Mouse (Mus musculus) myocyte (in vitro differentiated cells): ENCODE measurements around the gene Hist1h2bf. TPM values are rescaled to one million over a fixed set of nuclear protein-coding genes. Genes with fewer than 3 reads are reported as not detected.
"Not testable (repeated sequence)": the region's sequence is repeated elsewhere in the genome, so short reads cannot be mapped to it uniquely, and the experiment has no call there.

Experiments
- H3K27me3 ChIP-seq: one replicate; pipeline ENCODE4 v1.6.1; 2011; ENCODE audit not compliant: control insufficient read depth, insufficient read depth, insufficient read length
- H3K36me3 ChIP-seq: one replicate; pipeline ENCODE4 v1.6.1; 2011; ENCODE audit not compliant: control insufficient read depth, insufficient read depth
- H3K4me2 ChIP-seq: one replicate; pipeline ENCODE4 v1.6.1; 2011; ENCODE audit warnings: low read depth, control low read depth
- H3K4me3 ChIP-seq: one replicate; pipeline ENCODE4 v1.5.1; 2011; ENCODE audit warnings: mild to moderate bottlenecking, control low read depth, moderate library complexity
- H3K79me2 ChIP-seq: one replicate; pipeline ENCODE4 v1.6.1; 2011; ENCODE audit not compliant: control insufficient read depth, insufficient read depth
- H3ac ChIP-seq: one replicate; pipeline ENCODE4 v1.6.1; 2011; ENCODE audit not compliant: control insufficient read depth, insufficient read length
- CEBPB ChIP-seq: IDR thresholded peaks from 2 replicates; pipeline ENCODE4 v1.6.1; 2011; ENCODE audit warnings: mild to moderate bottlenecking, moderate library complexity; ENCODE audit not compliant: poor library complexity, insufficient read depth, severe bottlenecking
- E2F4 ChIP-seq: IDR thresholded peaks from one replicate; pipeline ENCODE4 v1.6.1; 2011; ENCODE audit warnings: mild to moderate bottlenecking, control low read depth, moderate library complexity; ENCODE audit not compliant: insufficient read depth
- MAX ChIP-seq: IDR thresholded peaks from one replicate; pipeline ENCODE4 v1.6.1; 2011; ENCODE audit warnings: low read depth, mild to moderate bottlenecking, control low read depth
- MYOD1 ChIP-seq, 3 experiments: IDR thresholded peaks; one replicate each; pipeline ENCODE4 v1.6.1; 2011; ENCODE audit warnings: control low read depth in 2 of 3, low read depth in 2 of 3, mild to moderate bottlenecking in 2 of 3, moderate library complexity in 1 of 3; ENCODE audit not compliant: insufficient read length in 2 of 3, control insufficient read depth in 1 of 3
- MYOG ChIP-seq, 3 experiments: IDR thresholded peaks; one replicate each; pipeline ENCODE4 v1.6.1; 2011; ENCODE audit warnings: control low read depth in 2 of 3, low read depth in 2 of 3, mild to moderate bottlenecking in 2 of 3; ENCODE audit not compliant: insufficient read length in 2 of 3, control insufficient read depth in 1 of 3, insufficient read depth in 1 of 3
- POLR2A ChIP-seq: IDR thresholded peaks from one replicate; pipeline ENCODE4 v1.6.1; 2011; ENCODE audit warnings: low read depth, mild to moderate bottlenecking, control low read depth, moderate library complexity; ENCODE audit not compliant: insufficient read length
- POLR2AphosphoS2 ChIP-seq: IDR thresholded peaks from one replicate; pipeline ENCODE4 v1.6.1; 2011; ENCODE audit warnings: low read depth, control low read depth; ENCODE audit not compliant: insufficient read length
- REST ChIP-seq: IDR thresholded peaks from one replicate; pipeline ENCODE4 v1.6.1; 2011; ENCODE audit warnings: mild to moderate bottlenecking, control low read depth, moderate library complexity; ENCODE audit not compliant: insufficient read depth, insufficient read length
- SRF ChIP-seq: IDR thresholded peaks from one replicate; pipeline ENCODE4 v1.6.1; 2011; ENCODE audit warnings: low read depth; ENCODE audit not compliant: control insufficient read depth, insufficient read length
- TCF12 ChIP-seq: IDR thresholded peaks from one replicate; pipeline ENCODE4 v1.6.1; 2011; ENCODE audit warnings: mild to moderate bottlenecking, control low read depth; ENCODE audit not compliant: poor library complexity, insufficient read depth, severe bottlenecking
- TCF3 ChIP-seq: IDR thresholded peaks from one replicate; pipeline ENCODE4 v1.6.1; 2011; ENCODE audit warnings: low read depth, control low read depth; ENCODE audit not compliant: insufficient read length
- USF1 ChIP-seq: IDR thresholded peaks from one replicate; pipeline ENCODE4 v1.6.1; 2011; ENCODE audit warnings: low read depth, mild to moderate bottlenecking, control low read depth, moderate library complexity
- polyA plus RNA-seq: library from polyadenylated mRNA; unstranded; fragments of >200 nt; fragmentation: generic; extraction: Trizol; gene quantifications from one replicate; pipeline ENCODE4 v1.2.1, GENCODE M21; 2012; ENCODE audit warnings: missing spikeins

The Hist1h2bf gene
- polyA plus RNA-seq, 1 experiment = 2.1 TPM

- H3K79me2 ChIP-seq, H3K36me3 ChIP-seq, H3ac ChIP-seq, H3K27me3 ChIP-seq: not testable (repeated sequence)
- TF ChIP-seq POLR2AphosphoS2 (peak; percentile 99), SRF (peak; percentile 41), E2F4 (peak; percentile 86), POLR2A (peak; percentile 92)
- Histone ChIP-seq H3K4me2 (peak within 1 kb of the TSS; percentile 62), H3K4me3 (peak within 1 kb of the TSS; percentile 17)
Measured at GRCm38 (mm10) chr13:23551146-23551834, 22.7 kb downstream of the Hist1h2bf start, which contains the start of gene Hist1h4f. Gene Hist1h4f, minus strand, starts transcription at chr13:23551648.

DNA sequence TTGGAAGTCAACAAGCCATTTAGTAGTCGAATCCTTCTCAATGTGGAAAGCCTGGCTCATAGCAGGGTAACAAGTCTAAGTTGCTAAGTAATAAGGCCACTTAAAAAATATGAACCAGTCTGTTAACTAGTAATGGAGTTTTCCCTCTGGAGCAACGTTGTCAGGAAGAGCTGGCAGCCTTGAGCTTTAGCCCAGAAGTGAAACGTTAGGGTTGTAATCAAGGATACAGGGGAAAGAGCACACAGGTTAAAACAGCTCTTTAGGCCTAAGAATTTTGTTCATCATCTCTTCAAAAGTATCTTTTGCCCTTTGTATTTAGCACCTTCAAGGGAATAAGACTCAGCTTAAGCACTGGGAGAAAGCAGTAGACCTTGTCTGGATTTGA lies 23.2 kb downstream of the Hist1h2bf start:
- H3ac ChIP-seq = no peak overlapping the region
- TF ChIP-seq POLR2A (no peak), MAX (no peak), E2F4 (no peak), POLR2AphosphoS2 (peak; percentile 47), USF1 (no peak), REST (no peak)
- H3K4me3 ChIP-seq = peak overlapping the region; percentile 17
- H3K4me2 ChIP-seq = peak overlapping the region; percentile 62
- H3K36me3 ChIP-seq = no peaks in the 10 kb centered on the region
- H3K27me3 ChIP-seq = no peaks in the 10 kb centered on the region
- no peaks in the 10 kb centered on the region for H3K79me2 ChIP-seq

- Histone ChIP-seq H3K27me3 (no peaks in the 10 kb centered on the region), H3K4me3 (no peak overlapping the region), H3ac (no peak overlapping the region), H3K79me2 (peaks cover 4% of the 10 kb centered on the region), H3K4me2 (no peak overlapping the region), H3K36me3 (no peaks in the 10 kb centered on the region)
- TF ChIP-seq MAX = no peak
- TF ChIP-seq USF1 = no peak
- no peak for TF ChIP-seq POLR2A
- TF ChIP-seq CEBPB = no peak
- TF ChIP-seq TCF3 = no peak
- TF ChIP-seq REST = no peak
- no peak for TF ChIP-seq POLR2AphosphoS2
- TF ChIP-seq E2F4 = no peak
- no peak for TF ChIP-seq MYOD1 (IDR thresholded peaks at IDR 0.05; ENCODE audit: control insufficient read depth in 1 of 3, insufficient read length in 2 of 3, low read depth in 2 of 3)
- no peak for TF ChIP-seq TCF12
- no peak for TF ChIP-seq MYOG (IDR thresholded peaks at IDR 0.05; ENCODE audit: control insufficient read depth in 1 of 3, insufficient read depth in 1 of 3, insufficient read length in 2 of 3, low read depth in 2 of 3)
- TF ChIP-seq SRF = no peak
Measured at GRCm38 (mm10) chr13:23546694-23547093, 27.3 kb downstream of the Hist1h2bf start.

GRCm38 (mm10) chr13:23544787-23545120 lies 29.2 kb downstream of the Hist1h2bf start:
- not testable (repeated sequence) for H3K27me3 ChIP-seq, H3ac ChIP-seq
- peak overlapping the region; percentile 37 for H3K4me3 ChIP-seq

GRCm38 (mm10) chr13:23543965-23544786 lies 29.8 kb downstream of the Hist1h2bf start, which contains the start of gene Hist1h3f:
Gene Hist1h3f, plus strand, starts transcription at chr13:23544052.
- no peak for TF ChIP-seq E2F4
- no peak for TF ChIP-seq MYOD1 (IDR thresholded peaks at IDR 0.05; ENCODE audit: control insufficient read depth in 1 of 3, insufficient read length in 2 of 3, low read depth in 2 of 3)
- peak in 1 of 3 experiments; percentile 22 for TF ChIP-seq MYOG (IDR thresholded peaks at IDR 0.05; ENCODE audit: control insufficient read depth in 1 of 3, insufficient read depth in 1 of 3, insufficient read length in 2 of 3, low read depth in 2 of 3)
- TF ChIP-seq SRF = no peak
- TF ChIP-seq MAX = no peak
- no peak for TF ChIP-seq REST
- TF ChIP-seq TCF12 = no peak
- TF ChIP-seq TCF3 = no peak
- TF ChIP-seq CEBPB = no peak
- TF ChIP-seq POLR2A = peak; percentile 77
- peak; percentile 83 for TF ChIP-seq POLR2AphosphoS2
- Histone ChIP-seq H3K4me3 (peak within 1 kb of the TSS; percentile 37), H3K36me3 (no peaks in the 10 kb centered on the region), H3ac (no peak within 1 kb of the TSS), H3K79me2 (peaks cover 6% of the 10 kb centered on the region), H3K4me2 (peak within 1 kb of the TSS; percentile 91), H3K27me3 (no peaks in the 10 kb centered on the region)

More at GRCm38 (mm10) chr13:23544787-23545120, 29.2 kb downstream of the Hist1h2bf start:
- H3K36me3 ChIP-seq, H3K79me2 ChIP-seq: not testable (repeated sequence)
- peak overlapping the region; percentile 42 for H3K4me2 ChIP-seq
